Mouse (Mus musculus) gastrocnemius, adult 2 months (tissue): ENCODE data around the gene Tle4. TPM values are rescaled to one million over a fixed set of nuclear protein-coding genes. Genes with fewer than 3 reads are reported as not detected.

ENCODE experiments used
- DNase-seq: peaks from one replicate; pipeline ENCODE4 v3.0.0; 2022
- H3K27ac ChIP-seq: fragments of 200-600 bp; 2 replicates; pipeline ENCODE4 v1.8.1; 2022; ENCODE audit warnings: mild to moderate bottlenecking
- H3K4me3 ChIP-seq: fragments of 200-600 bp; 2 replicates; pipeline ENCODE4 v1.8.1; 2022; ENCODE audit warnings: mild to moderate bottlenecking, moderate library complexity
- CTCF ChIP-seq: fragments of 200-600 bp; IDR thresholded peaks from 2 replicates; pipeline ENCODE4 v1.8.1; 2022; ENCODE audit warnings: antibody characterized with exemption, mild to moderate bottlenecking, moderate library complexity
- intact Hi-C: fragments of 180-260 bp; cut with DNase I; formaldehyde crosslinking; loops from one replicate; pipeline ENCODE4 v1.15.1; 2025
- total RNA-seq, 2 experiments: library from RNA; stranded (reverse); gene quantifications; 2 replicates each; pipeline ENCODE4 v1.2.3; 2021

Gene Tle4
- total RNA-seq, 2 experiments from 2014 or later: 17.8 to 20.8 TPM

DNA sequence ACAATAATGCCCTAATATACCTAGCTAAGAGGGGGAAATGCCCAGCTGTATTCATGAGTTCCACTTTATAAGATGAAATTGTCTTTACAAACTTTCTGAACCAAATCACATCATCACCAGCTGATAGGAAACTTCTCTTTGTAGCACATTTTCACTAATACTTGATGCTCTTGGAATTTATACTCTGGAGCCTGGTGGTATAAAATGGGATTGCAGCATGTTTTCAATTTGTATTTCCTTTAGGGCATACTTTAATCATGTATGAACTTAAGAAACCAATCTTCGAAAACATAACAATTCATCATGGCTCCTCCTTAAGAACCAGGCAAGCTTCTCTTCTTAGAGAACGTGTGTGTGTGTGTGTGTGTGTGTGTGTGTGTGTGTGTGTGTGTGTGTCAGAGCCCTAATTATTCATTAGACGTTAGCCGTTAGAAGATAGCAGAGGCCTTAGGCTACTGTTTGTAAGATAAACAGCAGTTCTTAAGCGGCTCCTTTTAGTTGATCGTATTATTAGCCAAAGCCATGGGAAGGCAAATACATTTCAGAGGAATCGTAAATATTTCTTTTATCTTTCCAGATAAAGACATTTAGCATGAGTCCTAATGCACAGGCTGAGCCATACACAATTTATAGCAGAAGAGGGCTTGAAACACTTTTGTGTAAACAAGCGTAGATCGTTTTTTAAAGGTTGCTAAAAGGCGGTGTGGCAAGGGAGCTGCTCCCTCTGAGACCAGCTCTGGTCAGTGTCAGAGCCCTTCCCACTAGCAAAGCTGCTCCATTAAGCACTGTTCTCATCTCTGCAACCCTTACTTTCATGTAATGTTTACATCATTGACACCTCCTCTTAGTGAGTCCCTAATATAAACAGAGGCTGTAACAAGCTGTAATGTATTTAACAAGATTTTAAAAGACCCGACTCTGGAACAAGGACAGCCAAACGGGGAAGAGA is 173.6 kb downstream of the Tle4 start:
- no peak; the same call in 1 of the 2 replicates for TF ChIP-seq CTCF
- H3K27ac ChIP-seq: no peak overlapping the region
- intact Hi-C loops: no loop called here
- DNase-seq: no peak
- H3K4me3 ChIP-seq: no peak overlapping the region

DNA sequence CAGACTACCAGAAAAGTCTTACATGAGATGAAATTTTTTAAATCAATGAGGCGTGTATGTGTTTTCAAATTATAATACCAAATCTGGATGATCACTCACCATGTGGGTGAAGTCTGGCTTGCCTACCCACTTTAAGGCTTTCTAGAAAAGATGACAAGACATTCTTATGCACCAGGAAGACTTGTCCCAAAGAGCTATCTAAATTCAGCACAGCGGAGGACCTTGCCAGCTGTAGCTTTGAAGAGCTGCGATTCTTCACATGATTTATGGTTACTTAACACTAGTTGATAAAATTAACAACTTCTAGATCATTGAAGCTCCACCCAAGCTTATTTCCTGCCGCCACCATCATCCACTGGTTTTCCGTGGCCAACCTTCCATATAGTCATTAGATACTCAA is 176.2 kb downstream of the Tle4 start:
- DNase-seq: no peak
- H3K4me3 ChIP-seq: no peak overlapping the region
- H3K27ac ChIP-seq: no peak overlapping the region
- intact Hi-C loops: no loop called here
- no peak for TF ChIP-seq CTCF

DNA sequence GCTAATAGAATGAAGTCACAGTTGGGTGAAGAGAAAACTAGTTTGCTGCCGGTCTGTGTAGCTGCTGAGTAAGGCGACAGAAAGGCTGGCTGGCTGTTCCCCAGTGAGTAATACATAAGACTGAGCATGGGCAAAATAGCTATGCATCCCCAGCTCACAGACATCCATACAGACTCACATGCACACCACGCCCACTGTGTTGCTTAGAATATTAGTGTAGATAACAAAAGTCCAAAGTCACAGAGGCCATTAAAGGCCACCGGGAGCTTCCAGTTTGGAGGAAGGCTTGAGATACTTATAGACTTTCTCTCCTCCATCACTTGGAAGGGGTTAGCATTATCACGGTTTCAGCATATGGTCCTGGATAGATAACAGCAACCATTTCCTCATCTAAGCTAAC is 178.0 kb downstream of the Tle4 start:
- no peak for TF ChIP-seq CTCF
- DNase-seq: no peak
- Histone ChIP-seq H3K27ac (no peak overlapping the region), H3K4me3 (no peak overlapping the region)
- intact Hi-C loops: no loop called here

DNA sequence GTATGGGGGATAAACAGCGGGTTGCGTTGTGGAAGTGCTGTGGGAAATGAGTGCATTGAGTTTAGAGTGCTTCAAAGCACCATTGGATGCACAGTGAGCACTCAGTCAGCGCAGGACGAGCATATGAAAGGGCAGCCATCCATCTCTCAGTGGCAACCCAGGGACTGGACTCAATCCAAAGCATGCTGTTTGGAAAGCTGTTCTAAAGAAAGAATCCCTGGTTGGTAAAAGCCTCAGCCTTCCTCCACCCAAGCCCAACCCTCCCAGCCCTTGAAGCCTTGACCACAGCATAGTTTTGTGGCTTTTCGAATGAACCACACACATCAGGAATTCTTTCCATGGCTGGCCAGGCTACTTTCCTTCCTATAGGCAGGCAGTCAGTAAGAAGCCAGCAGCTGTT is 181.0 kb downstream of the Tle4 start:
- no peak for DNase-seq
- H3K27ac ChIP-seq: no peak overlapping the region
- H3K4me3 ChIP-seq: no peak overlapping the region
- intact Hi-C loops: no loop called here
- TF ChIP-seq CTCF: no peak

DNA sequence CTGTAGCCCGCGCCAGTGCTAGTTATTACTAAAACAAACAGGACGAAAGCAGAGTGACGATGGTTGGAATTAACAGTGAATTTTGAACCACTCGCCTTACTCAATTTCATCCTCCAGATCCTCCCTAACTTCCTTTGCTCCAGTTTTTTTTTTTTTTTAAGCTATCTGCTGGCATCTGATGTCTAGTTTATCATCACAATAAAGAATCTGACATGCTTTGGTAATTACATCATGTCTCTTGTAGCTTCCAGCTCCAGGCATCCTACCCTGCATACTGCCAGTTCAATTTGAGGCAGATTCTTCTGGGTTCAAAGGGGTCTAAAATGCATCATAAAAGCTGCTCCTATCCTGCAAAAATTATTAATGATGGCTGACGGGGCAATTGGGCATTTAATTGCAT is 181.9 kb downstream of the Tle4 start:
- TF ChIP-seq CTCF: no peak
- no peak for DNase-seq
- intact Hi-C loops: no loop called here
- no peak overlapping the region for H3K4me3 ChIP-seq
- no peak overlapping the region for H3K27ac ChIP-seq

DNA sequence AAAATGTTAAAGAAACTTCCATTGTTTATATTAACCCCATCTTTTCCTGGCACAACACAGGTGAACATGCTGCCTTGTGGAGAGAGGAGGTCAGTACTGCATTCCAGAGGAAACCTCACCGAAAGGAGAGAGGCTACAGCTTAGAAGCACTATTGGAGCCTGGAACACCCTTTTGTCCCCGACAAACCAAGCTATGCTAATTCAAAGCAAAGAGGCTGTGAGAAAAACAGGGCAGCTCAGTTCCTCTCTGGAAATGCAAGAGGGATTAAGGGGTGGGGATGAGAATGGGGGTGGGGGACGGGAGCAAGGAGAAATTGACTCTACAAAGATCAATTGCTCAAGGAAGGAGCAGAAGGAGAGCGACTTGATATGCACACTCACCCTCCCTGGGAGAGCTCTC is 182.9 kb downstream of the Tle4 start:
- intact Hi-C loops: no loop called here
- Histone ChIP-seq H3K4me3 (no peak overlapping the region), H3K27ac (no peak overlapping the region)
- no peak for TF ChIP-seq CTCF
- no peak for DNase-seq

DNA sequence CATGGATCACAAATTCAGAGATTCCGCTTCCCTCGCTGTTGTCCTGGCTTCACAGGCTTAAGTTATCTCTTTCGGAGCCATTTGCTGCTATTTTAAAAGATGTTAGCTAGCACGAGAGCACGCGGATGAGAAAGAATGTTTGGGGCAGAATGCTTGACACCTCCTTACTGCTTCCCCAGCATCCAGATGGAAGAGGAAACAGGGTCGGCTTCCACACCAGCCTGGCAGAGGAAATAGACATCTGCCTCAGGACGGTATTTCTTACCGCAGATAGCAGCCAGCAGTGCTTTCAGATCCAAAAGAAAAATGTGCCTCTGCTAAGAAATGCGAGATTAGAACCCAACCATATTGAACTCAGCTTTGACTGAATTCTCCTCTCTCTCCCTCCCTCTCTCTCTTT is 191.2 kb downstream of the Tle4 start:
- intact Hi-C loops: no loop called here
- H3K27ac ChIP-seq: no peak overlapping the region
- H3K4me3 ChIP-seq: no peak overlapping the region
- no peak for TF ChIP-seq CTCF
- no peak for DNase-seq
